Mouse (Mus musculus) testis, adult 2 months (tissue): ENCODE measurements at regions not wholly inside any gene's neighbourhood (a gene's known extent, or its start where the extent isn't known, plus 50 kb on each side); places are given as distances from the start of the nearest gene placed in this dataset.

ENCODE experiments used
- H3K27ac ChIP-seq: fragments of 200-500 bp; 2 replicates; pipeline ENCODE4 v1.5.1; 2012; ENCODE audit warnings: low read depth, low read length; ENCODE audit not compliant: control insufficient read depth, insufficient read depth
- H3K27me3 ChIP-seq: fragments of 200-500 bp; 2 replicates; pipeline ENCODE4 v1.6.1; 2012; ENCODE audit warnings: mild to moderate bottlenecking, low read length, moderate library complexity; ENCODE audit not compliant: control insufficient read depth, insufficient read depth
- H3K36me3 ChIP-seq: fragments of 200-500 bp; 2 replicates; pipeline ENCODE4 v1.6.1; 2012; ENCODE audit warnings: mild to moderate bottlenecking, low read length; ENCODE audit not compliant: control insufficient read depth, insufficient read depth
- H3K4me1 ChIP-seq: fragments of 200-500 bp; 2 replicates; pipeline ENCODE4 v1.6.1; 2012; ENCODE audit warnings: low read length; ENCODE audit not compliant: control insufficient read depth, insufficient read depth
- H3K4me3 ChIP-seq: fragments of 200-500 bp; 2 replicates; pipeline ENCODE4 v1.5.1; 2012; ENCODE audit warnings: low read depth, mild to moderate bottlenecking, low read length, moderate library complexity, mixed read lengths; ENCODE audit not compliant: control insufficient read depth
- CTCF ChIP-seq: fragments of 200-500 bp; IDR thresholded peaks from 2 replicates; pipeline ENCODE4 v1.5.1; 2012; ENCODE audit warnings: low read depth, mild to moderate bottlenecking, inconsistent platforms, low read length, moderate library complexity; ENCODE audit not compliant: control insufficient read depth, insufficient read depth, insufficient replicate concordance
- POLR2A ChIP-seq: fragments of 200-500 bp; IDR thresholded peaks from 2 replicates; pipeline ENCODE4 v1.6.1; 2012; ENCODE audit warnings: low read depth, mild to moderate bottlenecking, inconsistent platforms, low read length, moderate library complexity; ENCODE audit not compliant: control insufficient read depth

- TF ChIP-seq CTCF, result no peak
- TF ChIP-seq POLR2A, result no peak
- H3K4me1 ChIP-seq, result no peaks in the 10 kb centered on the region
- H3K36me3 ChIP-seq, result no peaks in the 10 kb centered on the region
- H3K27ac ChIP-seq, result no peak overlapping the region
- H3K4me3 ChIP-seq, result no peak overlapping the region
- H3K27me3 ChIP-seq, result no peaks in the 10 kb centered on the region
These were observed 335.8 kb downstream of the Tm4sf1 start for GRCm38 (mm10) chr3:56966008-56966407.

GRCm38 (mm10) chr3:56965444-56965843 is 336.3 kb downstream of the Tm4sf1 start:
- no peak for TF ChIP-seq CTCF
- no peak for TF ChIP-seq POLR2A
- Histone ChIP-seq H3K4me3 (no peak overlapping the region), H3K27ac (no peak overlapping the region), H3K4me1 (no peaks in the 10 kb centered on the region), H3K27me3 (no peaks in the 10 kb centered on the region), H3K36me3 (no peaks in the 10 kb centered on the region)

GRCm38 (mm10) chr3:56964156-56964555 is 337.6 kb downstream of the Tm4sf1 start:
- TF ChIP-seq POLR2A (no peak), CTCF (no peak)
- no peaks in the 10 kb centered on the region for H3K36me3 ChIP-seq

DNA sequence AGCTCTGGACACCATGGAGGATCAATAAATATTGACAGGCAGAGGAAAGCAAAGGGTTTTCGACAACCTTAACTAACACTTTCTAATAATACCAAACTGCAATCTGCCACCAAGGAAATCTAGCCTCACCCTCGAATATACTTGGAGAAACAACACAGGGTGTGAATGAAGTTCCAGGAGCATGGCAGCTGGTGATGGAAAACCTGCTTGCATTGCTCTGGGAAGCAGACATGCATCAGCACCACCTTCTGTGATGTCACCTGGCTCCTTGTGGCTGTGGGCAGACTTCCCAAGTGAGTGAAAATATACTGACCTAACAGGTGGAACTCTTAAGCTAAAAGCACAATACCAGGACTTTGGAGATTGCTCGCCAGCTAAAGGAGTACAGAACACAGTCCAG is 338.5 kb downstream of the Tm4sf1 start:
- TF ChIP-seq POLR2A, result no peak
- no peak for TF ChIP-seq CTCF
- Histone ChIP-seq H3K27me3 (no peaks in the 10 kb centered on the region), H3K36me3 (no peaks in the 10 kb centered on the region), H3K27ac (no peak overlapping the region), H3K4me3 (no peak overlapping the region), H3K4me1 (no peaks in the 10 kb centered on the region)

More at GRCm38 (mm10) chr3:56964156-56964555, 337.6 kb downstream of the Tm4sf1 start:
- no peaks in the 10 kb centered on the region for H3K27me3 ChIP-seq
- H3K4me3 ChIP-seq, result no peak overlapping the region
- H3K27ac ChIP-seq, result no peak overlapping the region
- no peaks in the 10 kb centered on the region for H3K4me1 ChIP-seq

DNA sequence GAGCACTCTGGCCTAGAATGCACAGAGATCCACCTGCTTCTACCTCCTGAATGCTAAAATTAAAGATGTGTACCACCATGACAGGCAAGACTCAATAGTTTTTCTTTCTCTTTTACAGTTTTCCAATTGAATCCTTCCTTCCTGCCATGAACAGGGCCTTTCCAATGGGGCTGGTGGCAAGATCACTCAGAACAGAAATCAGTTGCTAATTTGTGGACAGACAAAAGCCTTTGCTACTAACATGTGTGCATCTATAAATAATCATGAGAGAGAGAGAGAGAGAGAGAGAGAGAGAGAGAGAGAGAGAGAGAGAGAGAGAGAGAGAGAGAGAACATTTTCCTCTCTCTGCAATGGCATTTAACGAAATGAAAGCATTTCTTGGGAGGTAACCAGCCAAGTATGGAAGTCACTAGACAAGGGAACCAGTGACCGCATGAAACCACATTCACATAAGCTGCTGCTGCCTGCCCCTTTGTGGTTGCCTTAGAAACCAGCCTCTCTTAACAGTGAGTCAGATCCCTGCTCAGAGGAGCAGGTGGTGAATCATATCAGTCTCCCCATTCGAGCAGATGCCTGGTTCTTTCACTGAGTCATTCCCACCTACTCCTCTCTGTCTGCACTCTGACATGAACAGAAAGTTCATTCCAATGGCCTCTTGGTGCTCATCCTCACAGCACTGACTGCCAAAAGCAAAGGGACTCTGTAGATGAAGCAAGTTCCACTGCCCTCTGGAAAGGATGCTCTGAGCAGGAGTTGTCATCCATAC is 339.4 kb downstream of the Tm4sf1 start:
- no peaks in the 10 kb centered on the region for H3K27me3 ChIP-seq
- no peak for TF ChIP-seq POLR2A
- TF ChIP-seq CTCF, result no peak
- H3K36me3 ChIP-seq, result no peaks in the 10 kb centered on the region
- no peak overlapping the region for H3K4me3 ChIP-seq
- H3K27ac ChIP-seq, result no peak overlapping the region
- H3K4me1 ChIP-seq, result no peaks in the 10 kb centered on the region

DNA sequence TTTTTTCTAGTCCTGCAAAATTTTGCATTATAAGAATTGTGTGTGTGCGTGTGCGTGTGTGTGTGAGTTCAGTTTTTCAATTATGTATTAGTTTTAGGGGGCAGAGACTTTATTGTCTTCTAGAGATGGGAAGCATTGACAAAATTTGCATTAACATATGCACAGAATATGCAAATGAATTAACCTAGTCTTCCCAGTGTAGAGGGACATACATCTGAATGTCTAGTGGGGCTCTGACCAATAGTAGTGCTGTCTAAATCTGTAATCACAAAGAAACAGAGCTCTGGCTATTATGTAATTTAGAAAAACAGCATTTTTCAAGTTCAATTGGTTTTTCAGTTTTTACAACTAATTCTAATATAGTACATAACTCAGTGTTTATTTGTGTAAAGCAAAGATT is 344.8 kb downstream of the Tm4sf1 start:
- TF ChIP-seq CTCF (no peak), POLR2A (no peak)
- no peak overlapping the region for H3K27ac ChIP-seq
- H3K4me1 ChIP-seq, result no peaks in the 10 kb centered on the region
- no peaks in the 10 kb centered on the region for H3K27me3 ChIP-seq
- H3K36me3 ChIP-seq, result no peaks in the 10 kb centered on the region
- no peak overlapping the region for H3K4me3 ChIP-seq

GRCm38 (mm10) chr3:56955799-56956121 is 346.0 kb downstream of the Tm4sf1 start:
- no peaks in the 10 kb centered on the region for H3K4me1 ChIP-seq

More at GRCm38 (mm10) chr3:56955799-56956121, 346.0 kb downstream of the Tm4sf1 start:
- no peak overlapping the region for H3K4me3 ChIP-seq
- no peak for TF ChIP-seq POLR2A
- TF ChIP-seq CTCF, result no peak
- no peaks in the 10 kb centered on the region for H3K36me3 ChIP-seq
- no peaks in the 10 kb centered on the region for H3K27me3 ChIP-seq
- H3K27ac ChIP-seq, result no peak overlapping the region
